ENCODE assay signal across 8 mouse cellular contexts in genomic region chr11:72224865-72225264, GRCm38 (mm10). TPM values are rescaled to one million over a fixed set of nuclear protein-coding genes. Genes with fewer than 3 reads are reported as not detected.
DNase-seq lines count a peak whose midpoint lies in the region; ATAC-seq and TF ChIP-seq lines count a peak whose summit lies in the region.

No protein-coding gene starts in this region.

- H3K4me1 ChIP-seq in testis, adult 2 months (ENCODE audit: control insufficient read depth, insufficient read depth, low read length), result no peaks in the 10 kb centered on the region; the same call in 1 of the 2 replicates
- no peaks in the 10 kb centered on the region for H3K4me1 ChIP-seq in kidney, postnatal 0 days (replicated peaks; ENCODE audit: insufficient read depth, low read length)
- peaks cover 14% of the 10 kb centered on the region; the same call in 1 of the 2 replicates for H3K4me1 ChIP-seq in neural tube, embryonic 15.5 days

- peak; percentile 79; the same call in 1 of the 2 replicates for TF ChIP-seq CTCF in testis, adult 2 months (IDR thresholded peaks at IDR 0.05; ENCODE audit: control insufficient read depth, insufficient read depth, insufficient replicate concordance, low read depth, low read length)
- TF ChIP-seq CTCF in kidney, postnatal 0 days (IDR thresholded peaks at IDR 0.05; ENCODE audit: low read depth), result peak; percentile 94

- no peak overlapping the region for H3K4me3 ChIP-seq in testis, adult 2 months (ENCODE audit: control insufficient read depth, low read depth, low read length)
- no peak overlapping the region for H3K4me3 ChIP-seq in kidney, postnatal 0 days (replicated peaks; ENCODE audit: low read depth, low read length)
- H3K4me3 ChIP-seq in neural tube, embryonic 15.5 days (replicated peaks), result no peak overlapping the region

- no peaks in the 10 kb centered on the region for H3K27me3 ChIP-seq in testis, adult 2 months (ENCODE audit: control insufficient read depth, insufficient read depth, low read length)
- no peaks in the 10 kb centered on the region for H3K27me3 ChIP-seq in kidney, postnatal 0 days (ENCODE audit: insufficient read depth, low read length)
- H3K27me3 ChIP-seq in neural tube, embryonic 15.5 days (replicated peaks), result no peaks in the 10 kb centered on the region

- no peak overlapping the region for H3K4me2 ChIP-seq in kidney, postnatal 0 days (ENCODE audit: low read length)
- H3K4me2 ChIP-seq in neural tube, embryonic 15.5 days, result no peak overlapping the region

- no peak for ATAC-seq in kidney, postnatal 0 days (replicated peaks; ENCODE audit: low FRiP score, low read depth)
- ATAC-seq in neural tube, embryonic 15.5 days (ENCODE audit: low FRiP score), result 0 out of 2 replicates have a peak, but pooled peaks have one; percentile 45

- no peak overlapping the region for H3K9ac ChIP-seq in kidney, postnatal 0 days (ENCODE audit: low read depth, low read length)
- no peak overlapping the region for H3K9ac ChIP-seq in neural tube, embryonic 15.5 days (replicated peaks)

- WGBS in kidney, postnatal 0 days, result 8% methylated on average over 5 of the region's 5 CpGs
- 15% methylated on average over 5 of the region's 5 CpGs for WGBS in neural tube, embryonic 15.5 days

- H3K27ac ChIP-seq in testis, adult 2 months (ENCODE audit: control insufficient read depth, insufficient read depth, low read depth, low read length), result no peak overlapping the region
- H3K27ac ChIP-seq in kidney, postnatal 0 days, result no peak overlapping the region
- no peak overlapping the region for H3K27ac ChIP-seq in neural tube, embryonic 15.5 days (replicated peaks)

- DNase-seq in testis, postnatal 14 days (ENCODE audit: low spot score), result no peak
- DNase-seq in cerebellum, adult 11 months, result peak; percentile 70
- peak; percentile 54 to 78 for DNase-seq in frontal cortex, postnatal 10 days (ENCODE audit: low spot score in 2 of 2)
- peak; percentile 87 for DNase-seq in kidney, postnatal 0 days (ENCODE audit: low spot score)
- DNase-seq in lung, adult 18-20 months, result peak; percentile 69 to 70
- DNase-seq in thymus, postnatal 10 days (ENCODE audit: low spot score in 2 of 2), result peak; percentile 32 to 69

- TF ChIP-seq POLR2A in testis, adult 2 months (IDR thresholded peaks at IDR 0.05; ENCODE audit: control insufficient read depth, low read depth, low read length), result no peak

- no peaks in the 10 kb centered on the region for H3K36me3 ChIP-seq in testis, adult 2 months (ENCODE audit: control insufficient read depth, insufficient read depth, low read length)
- no peaks in the 10 kb centered on the region for H3K36me3 ChIP-seq in kidney, postnatal 0 days (ENCODE audit: insufficient read depth, low read length)
- H3K36me3 ChIP-seq in neural tube, embryonic 15.5 days, result no peaks in the 10 kb centered on the region

- H3K9me3 ChIP-seq in kidney, postnatal 0 days (replicated peaks; ENCODE audit: low read length), result no peaks in the 10 kb centered on the region
- H3K9me3 ChIP-seq in neural tube, embryonic 15.5 days (replicated peaks), result no peaks in the 10 kb centered on the region

RNA-seq across cellular contexts. Expression of gene Med31, which starts 9.5 kb away (rescaled TPM):
- 21.5 and 23.5 TPM in 2 replicates for polyA plus RNA-seq in testis, adult 2 months (2012; rRNA removed)
- polyA plus RNA-seq in kidney, postnatal 0 days (2015; fragmentation: Nextera tagmentation; extraction: Ambion mirVana), result 47.5 and 49.2 TPM in 2 replicates
- 49.5 and 55.3 TPM in 2 replicates for polyA plus RNA-seq in neural tube, embryonic 15.5 days (2015; fragmentation: Nextera tagmentation; extraction: Ambion mirVana)

RNA-seq across cellular contexts. Expression of gene Txndc17, which starts 17.5 kb away (rescaled TPM):
- polyA plus RNA-seq in testis, adult 2 months (2012; rRNA removed), result 15.8 and 17.5 TPM in 2 replicates
- polyA plus RNA-seq in kidney, postnatal 0 days (2015; fragmentation: Nextera tagmentation; extraction: Ambion mirVana), result 260 and 268 TPM in 2 replicates
- 162 and 174 TPM in 2 replicates for polyA plus RNA-seq in neural tube, embryonic 15.5 days (2015; fragmentation: Nextera tagmentation; extraction: Ambion mirVana)

RNA-seq across cellular contexts. Expression of gene 4933427D14Rik, which starts 17.6 kb away (rescaled TPM):
- 19.1 and 33.1 TPM in 2 replicates for polyA plus RNA-seq in testis, adult 2 months (2012; rRNA removed)
- 12.8 and 14.8 TPM in 2 replicates for polyA plus RNA-seq in kidney, postnatal 0 days (2015; fragmentation: Nextera tagmentation; extraction: Ambion mirVana)
- 15.7 and 16.4 TPM in 2 replicates for polyA plus RNA-seq in neural tube, embryonic 15.5 days (2015; fragmentation: Nextera tagmentation; extraction: Ambion mirVana)

RNA-seq across cellular contexts. Expression of gene Gm43951, which starts 18.2 kb away (rescaled TPM):
- polyA plus RNA-seq in testis, adult 2 months (2012; rRNA removed), result 0.78 and 1.1 TPM in 2 replicates
- polyA plus RNA-seq in kidney, postnatal 0 days (2015; fragmentation: Nextera tagmentation; extraction: Ambion mirVana), result 0.05 and 0.10 TPM in 2 replicates
- 1.00 and 1.4 TPM in 2 replicates for polyA plus RNA-seq in neural tube, embryonic 15.5 days (2015; fragmentation: Nextera tagmentation; extraction: Ambion mirVana)

RNA-seq across cellular contexts. Expression of gene Slc13a5, which starts 42.2 kb away (rescaled TPM):
- 34.1 and 37.6 TPM in 2 replicates for polyA plus RNA-seq in testis, adult 2 months (2012; rRNA removed)
- polyA plus RNA-seq in kidney, postnatal 0 days (2015; fragmentation: Nextera tagmentation; extraction: Ambion mirVana), result 0.04 and 0.10 TPM in 2 replicates
- 1.8 TPM in 2 replicates for polyA plus RNA-seq in neural tube, embryonic 15.5 days (2015; fragmentation: Nextera tagmentation; extraction: Ambion mirVana)
